Mouse (Mus musculus) brain, adult 2 months (tissue): ENCODE measurements at regions not wholly inside any gene's neighbourhood (a gene's known extent, or its start where the extent isn't known, plus 50 kb on each side); places are given as distances from the start of the nearest gene placed in this dataset.

ENCODE experiments used
- DNase-seq: peaks from one replicate; pipeline ENCODE4 v3.0.0; 2011; ENCODE audit warnings: low read depth, low spot score

- DNase-seq = no peak
These were observed 430.6 kb downstream of the Dmac1 start for GRCm38 (mm10) chr4:74847332-74848053.

- DNase-seq = peak; percentile 4
These were observed 479.8 kb downstream of the Dmac1 start for GRCm38 (mm10) chr4:74798173-74798799.

GRCm38 (mm10) chr4:74797456-74797855, 480.6 kb downstream of the Dmac1 start:
- peak; percentile 2 for DNase-seq

GRCm38 (mm10) chr4:74796676-74797075, 481.4 kb downstream of the Dmac1 start:
- DNase-seq = peak; percentile 26

GRCm38 (mm10) chr4:74747985-74748384, 505.7 kb downstream of the Kdm4c start:
- DNase-seq = peak; percentile 4

GRCm38 (mm10) chr4:74739642-74740041, 497.3 kb downstream of the Kdm4c start:
- DNase-seq = no peak
